Mouse (Mus musculus): Measurements from ENCODE around the gene Ednra.

DNA sequence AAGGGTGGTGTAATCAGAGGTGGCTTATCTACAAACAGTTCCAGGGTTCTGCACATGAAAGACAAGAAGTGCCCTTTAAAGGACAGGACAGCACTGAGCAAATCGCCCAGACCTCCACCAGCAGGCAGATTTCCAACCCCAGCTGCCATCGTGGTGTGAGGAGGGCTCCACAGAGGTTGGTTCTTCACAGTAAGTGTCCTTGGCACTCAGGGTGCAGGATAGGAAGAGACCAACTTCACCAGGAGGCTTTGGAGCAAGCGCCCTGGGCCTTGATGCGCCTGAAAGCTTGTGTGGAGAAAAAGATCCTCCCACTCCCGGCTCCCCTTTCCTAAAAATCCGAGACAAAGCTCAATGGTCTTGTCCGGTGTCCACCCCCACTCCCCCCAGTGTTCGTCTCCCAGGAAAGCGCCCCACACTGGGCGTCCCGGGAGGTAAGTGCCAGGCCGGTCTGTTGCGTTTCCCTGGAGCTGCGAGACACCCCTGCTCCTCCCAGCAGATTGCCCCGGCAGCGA, 674 bp downstream of the Ednra start:
- TF ChIP-seq CTCF (IDR thresholded peaks at IDR 0.05; ENCODE audit: control insufficient read depth, insufficient read depth, insufficient replicate concordance, low read depth, low read length) = no peak
- no peak for TF ChIP-seq POLR2A (IDR thresholded peaks at IDR 0.05; ENCODE audit: control insufficient read depth, low read depth, low read length)

Measured in testis, adult 2 months (tissue).